Mouse (Mus musculus) brain, embryonic 14.5 days (tissue): Measurements from ENCODE around the gene Dgkz.

Experiments
- CTCF ChIP-seq: fragments of 200-500 bp; IDR thresholded peaks from 2 replicates; pipeline ENCODE4 v1.5.1; 2012; ENCODE audit warnings: inconsistent platforms, mild to moderate bottlenecking, moderate library complexity, borderline replicate concordance; ENCODE audit not compliant: insufficient read depth, insufficient read length; ENCODE audit errors: extremely low read depth
- POLR2A ChIP-seq: fragments of 200-500 bp; IDR thresholded peaks from 2 replicates; pipeline ENCODE4 v1.6.1; 2012; ENCODE audit warnings: mild to moderate bottlenecking, inconsistent platforms, borderline replicate concordance; ENCODE audit not compliant: poor library complexity, insufficient read depth, insufficient read length, severe bottlenecking; ENCODE audit errors: extremely low read depth

GRCm38 (mm10) chr2:91964610-91965204 lies 11.0 kb downstream of the Dgkz start:
- TF ChIP-seq CTCF, result no peak
- no peak for TF ChIP-seq POLR2A
